16 mouse cellular contexts compared by ENCODE assay signal in the genomic region with DNA sequence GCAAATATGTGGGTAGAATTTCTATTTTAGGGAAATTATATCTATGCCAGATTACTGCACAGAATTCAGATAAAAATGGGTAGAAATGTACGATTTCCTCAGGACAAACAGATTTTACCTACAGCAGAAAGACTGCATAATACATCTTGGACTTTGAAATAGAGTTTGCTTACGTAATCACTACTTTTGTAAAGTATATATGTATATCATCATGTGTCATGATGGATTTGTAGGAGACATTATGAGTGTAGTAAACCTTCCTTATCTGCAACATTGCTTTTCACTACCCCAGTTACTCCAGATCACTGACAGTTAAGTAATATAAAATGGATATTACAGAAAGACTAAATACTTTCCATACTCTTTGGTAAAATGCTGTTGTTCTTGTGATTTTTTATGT.
"Had no signal": no experiment of that assay in that cellular context is flagged by ENCODE, and none has a peak within 500 bp of the region (broad histone marks: within the 10 kb centered on the region; RNA-seq: fewer than 3 reads in every experiment).

No protein-coding gene starts in this region.

- H3K27me3 ChIP-seq: neural tube, embryonic 13.5 days; neural tube, embryonic 15.5 days; stomach, embryonic 15.5 days had no signal

- H3K9ac ChIP-seq: neural tube, embryonic 13.5 days; neural tube, embryonic 15.5 days; stomach, embryonic 15.5 days had no signal

- DNase-seq: retina, postnatal 1 day; right cerebral cortex, adult 18-20 months; right cerebral cortex, postnatal 14 days; right cerebral cortex, postnatal 25 days; right cerebral cortex, postnatal 4 days; spleen, adult 18-20 months; thymus, adult 18-20 months; thymus, adult 2 months; thymus, postnatal 14 days; thymus, postnatal 25 days; thymus, postnatal 36 days; thymus, postnatal 4 days had no signal

- H3K9me3 ChIP-seq: neural tube, embryonic 13.5 days; neural tube, embryonic 15.5 days; stomach, embryonic 15.5 days had no signal

- H3K27ac ChIP-seq: neural tube, embryonic 13.5 days; neural tube, embryonic 15.5 days; stomach, embryonic 15.5 days; stomach, postnatal 0 days had no signal

- H3K4me1 ChIP-seq: neural tube, embryonic 13.5 days; neural tube, embryonic 15.5 days; stomach, embryonic 15.5 days had no signal

- H3K4me3 ChIP-seq: neural tube, embryonic 13.5 days; neural tube, embryonic 15.5 days; stomach, embryonic 15.5 days had no signal

- H3K4me2 ChIP-seq: neural tube, embryonic 13.5 days; neural tube, embryonic 15.5 days; stomach, embryonic 15.5 days had no signal

- H3K36me3 ChIP-seq: neural tube, embryonic 13.5 days; neural tube, embryonic 15.5 days; stomach, embryonic 15.5 days had no signal
